16 mouse cellular contexts compared by ENCODE assay signal in genomic region chr5:66553933-66554332, GRCm38 (mm10).
A peak's percentile ranks its signal among the peaks of the same experiment; 100 is the strongest.
DNase-seq lines count a peak whose midpoint lies in the region; ATAC-seq and TF ChIP-seq lines count a peak whose summit lies in the region.
"Had no signal": no experiment of that assay in that cellular context is flagged by ENCODE, and none has a peak within 500 bp of the region (broad histone marks: within the 10 kb centered on the region; RNA-seq: fewer than 3 reads in every experiment).

No protein-coding gene starts in this region.

- peaks cover 27% of the 10 kb centered on the region for H3K4me1 ChIP-seq in heart, adult 2 months (ENCODE audit: control insufficient read depth, insufficient read depth, low read length)
- peaks cover 16% of the 10 kb centered on the region; the same call in 1 of the 2 replicates for H3K4me1 ChIP-seq in kidney, adult 2 months (ENCODE audit: control insufficient read depth, insufficient read depth, low read length)
- peaks cover 8% of the 10 kb centered on the region for H3K4me1 ChIP-seq in kidney, embryonic 14.5 days (ENCODE audit: control insufficient read depth, insufficient read depth, low read length)
- H3K4me1 ChIP-seq: liver, embryonic 15.5 days; midbrain, embryonic 12.5 days had no signal

- no peak overlapping the region for H3K4me3 ChIP-seq in heart, adult 2 months
- H3K4me3 ChIP-seq in kidney, adult 2 months (ENCODE audit: insufficient read depth, low read depth, low read length), result no peak overlapping the region
- no peak overlapping the region for H3K4me3 ChIP-seq in kidney, embryonic 14.5 days (ENCODE audit: low read length)
- H3K4me3 ChIP-seq: liver, embryonic 15.5 days; midbrain, embryonic 12.5 days had no signal

- peak; percentile 27; the same call in 1 of the 2 replicates for TF ChIP-seq POLR2A in heart, adult 2 months (IDR thresholded peaks at IDR 0.05; ENCODE audit: insufficient read depth, low read depth, low read length)
- TF ChIP-seq POLR2A in kidney, adult 2 months (IDR thresholded peaks at IDR 0.05; ENCODE audit: low read depth, low read length), result no peak

- H3K9ac ChIP-seq in heart, adult 2 months (ENCODE audit: low read depth, low read length), result no peak overlapping the region
- no peak overlapping the region for H3K9ac ChIP-seq in kidney, embryonic 14.5 days (ENCODE audit: low read depth, low read length)
- H3K9ac ChIP-seq: liver, embryonic 15.5 days; midbrain, embryonic 12.5 days had no signal

- no peak for TF ChIP-seq CTCF in heart, adult 2 months (IDR thresholded peaks at IDR 0.05)
- TF ChIP-seq CTCF in kidney, adult 2 months (conservative IDR thresholded peaks at IDR 0.05; ENCODE audit: insufficient read depth, insufficient read length, low read depth, low read length), result no peak

- no peak for DNase-seq in heart, adult 2 months
- DNase-seq in heart, adult 8-10 months (ENCODE audit: low spot score), result no peak
- no peak for DNase-seq in kidney, adult 2 months
- peak; percentile 24 for DNase-seq in lung, postnatal 25 days (ENCODE audit: low spot score)
- DNase-seq in lung, postnatal 14 days, result no peak
- peak; percentile 35 for DNase-seq in lung, postnatal 36 days
- DNase-seq: cerebellum, postnatal 14 days; gastrocnemius, postnatal 14 days; kidney, adult 11 months; left cerebral cortex, postnatal 4 days; right cerebral cortex, postnatal 25 days had no signal

- H3K27me3 ChIP-seq in heart, adult 2 months (ENCODE audit: control insufficient read depth, insufficient read depth, low read length), result no peaks in the 10 kb centered on the region
- H3K27me3 ChIP-seq in kidney, adult 2 months (replicated peaks; ENCODE audit: control insufficient read depth, insufficient read depth, low read length), result no peaks in the 10 kb centered on the region
- H3K27me3 ChIP-seq in kidney, embryonic 14.5 days (ENCODE audit: control insufficient read depth, insufficient read depth, low read length), result no peaks in the 10 kb centered on the region
- H3K27me3 ChIP-seq: liver, embryonic 15.5 days; midbrain, embryonic 12.5 days; Patski had no signal

- peaks cover 3% of the 10 kb centered on the region; the same call in 1 of the 2 replicates for H3K36me3 ChIP-seq in heart, adult 2 months (ENCODE audit: control insufficient read depth, insufficient read depth, low read length)
- no peaks in the 10 kb centered on the region for H3K36me3 ChIP-seq in kidney, adult 2 months (ENCODE audit: control insufficient read depth, insufficient read depth, low read length)
- no peaks in the 10 kb centered on the region for H3K36me3 ChIP-seq in kidney, embryonic 14.5 days (ENCODE audit: control insufficient read depth, insufficient read depth, low read length)
- H3K36me3 ChIP-seq: liver, embryonic 15.5 days; midbrain, embryonic 12.5 days had no signal

- no peak for ATAC-seq in kidney, embryonic 14.5 days (ENCODE audit: low FRiP score, low TSS enrichment)
- ATAC-seq in megakaryocyte-erythroid progenitor cell, adult 5-6 weeks (replicated peaks; ENCODE audit: low FRiP score, low TSS enrichment, poor library complexity, severe bottlenecking), result no peak
- ATAC-seq: Patski had no signal

- no peak overlapping the region for H3K4me2 ChIP-seq in kidney, embryonic 14.5 days (replicated peaks; ENCODE audit: low read depth, low read length)
- H3K4me2 ChIP-seq: liver, embryonic 15.5 days; midbrain, embryonic 12.5 days had no signal

- H3K27ac ChIP-seq in heart, adult 2 months, result peak overlapping the region; percentile 12
- peak overlapping the region; percentile 12; the same call in 1 of the 2 replicates for H3K27ac ChIP-seq in kidney, adult 2 months (ENCODE audit: insufficient read depth, low read depth, low read length)
- no peak overlapping the region for H3K27ac ChIP-seq in kidney, embryonic 14.5 days (ENCODE audit: low read depth, low read length)
- H3K27ac ChIP-seq: liver, embryonic 15.5 days; midbrain, embryonic 12.5 days had no signal

- H3K79me2 ChIP-seq in heart, adult 2 months (replicated peaks; ENCODE audit: control insufficient read depth, insufficient read depth, low read length), result peaks cover 12% of the 10 kb centered on the region

- TF ChIP-seq EP300 in heart, adult 2 months (IDR thresholded peaks at IDR 0.05; ENCODE audit: insufficient read depth, low read depth, low read length), result 0 out of 2 replicates have a peak, but pooled peaks have one; percentile 57

- intact Hi-C loops in heart, adult 2 months (cut with DNase I), result no loop called here

- H3K9me3 ChIP-seq in kidney, embryonic 14.5 days (ENCODE audit: control insufficient read depth, low read length), result no peaks in the 10 kb centered on the region; the same call in 1 of the 2 replicates
- H3K9me3 ChIP-seq: liver, embryonic 15.5 days had no signal

Comparison
In these comparisons a context has a peak if more than half of its experiments do, and no peak if none do; other contexts are left out.
1. DNase-seq: peak in lung, postnatal 25 days (single experiment) and lung, postnatal 36 days (single experiment); none in heart, adult 2 months (0 of 2), heart, adult 8-10 months (single experiment), kidney, adult 2 months (single experiment) and lung, postnatal 14 days (single experiment).